Mouse (Mus musculus): ENCODE results near the gene Pbxip1. TPM values are rescaled to one million over a fixed set of nuclear protein-coding genes. Genes with fewer than 3 reads are reported as not detected.

The Pbxip1 gene
- 9.0 TPM for polyA plus RNA-seq (2014; fragmentation: Illumina TruSeq; extraction: RNeasy Lipid Tissue Mini Kit (QIAGEN cat#74804); ENCODE audit: low replicate concordance)

GRCm38 (mm10) chr3:89436176-89437113, at the start of gene Pbxip1:
Gene Pbxip1 (plus strand): TSS chr3:89436706.

GRCm38 (mm10) chr3:89394006-89394893, 42.3 kb upstream of the Pbxip1 start, which contains the start of gene Zbtb7b:
Gene Zbtb7b (minus strand): TSS chr3:89394776.

GRCm38 (mm10) chr3:89402693-89403092, 33.8 kb upstream of the Pbxip1 start, which contains the start of gene Lenep:
Gene Lenep (minus strand): TSS chr3:89402793.

GRCm38 (mm10) chr3:89411490-89412393, 24.8 kb upstream of the Pbxip1 start, which contains the start of gene Flad1:
Gene Flad1 (minus strand): TSS chr3:89411870.

GRCm38 (mm10) chr3:89418170-89418860, 18.2 kb upstream of the Pbxip1 start, which contains the start of the genes Cks1b and Shc1:
Gene Cks1b (minus strand): TSS chr3:89418383.
Gene Shc1 (plus strand): TSS chr3:89418443.

GRCm38 (mm10) chr3:89430171-89431159, 6.0 kb upstream of the Pbxip1 start, which contains the start of gene Pygo2:
Gene Pygo2 (plus strand): TSS chr3:89430214.

GRCm38 (mm10) chr3:89454401-89455177, 18.1 kb downstream of the Pbxip1 start, which contains the start of gene Pmvk:
Gene Pmvk (plus strand): TSS chr3:89454541.

Other genes starting within 250 kb of the Pbxip1 start
- 6.2 TPM for gene Gba, start 233.8 kb upstream of the Pbxip1 start, polyA plus RNA-seq (2014; fragmentation: Illumina TruSeq; extraction: RNeasy Lipid Tissue Mini Kit (QIAGEN cat#74804); ENCODE audit: low replicate concordance)
- gene Thbs3, start 221.5 kb upstream of the Pbxip1 start, polyA plus RNA-seq (2014; fragmentation: Illumina TruSeq; extraction: RNeasy Lipid Tissue Mini Kit (QIAGEN cat#74804); ENCODE audit: low replicate concordance), result not detected
- gene Mtx1, start 209.6 kb upstream of the Pbxip1 start, polyA plus RNA-seq (2014; fragmentation: Illumina TruSeq; extraction: RNeasy Lipid Tissue Mini Kit (QIAGEN cat#74804); ENCODE audit: low replicate concordance), result 19.8 TPM
- 1.3 TPM for gene Muc1, start 207.6 kb upstream of the Pbxip1 start, polyA plus RNA-seq (2014; fragmentation: Illumina TruSeq; extraction: RNeasy Lipid Tissue Mini Kit (QIAGEN cat#74804); ENCODE audit: low replicate concordance)
- 14.1 TPM for gene Krtcap2, start 190.7 kb upstream of the Pbxip1 start, polyA plus RNA-seq (2014; fragmentation: Illumina TruSeq; extraction: RNeasy Lipid Tissue Mini Kit (QIAGEN cat#74804); ENCODE audit: low replicate concordance)
- gene Trim46, start 190.4 kb upstream of the Pbxip1 start, polyA plus RNA-seq (2014; fragmentation: Illumina TruSeq; extraction: RNeasy Lipid Tissue Mini Kit (QIAGEN cat#74804); ENCODE audit: low replicate concordance), result not detected
- not detected for gene Dpm3, start 177.3 kb upstream of the Pbxip1 start, polyA plus RNA-seq (2014; fragmentation: Illumina TruSeq; extraction: RNeasy Lipid Tissue Mini Kit (QIAGEN cat#74804); ENCODE audit: low replicate concordance)
- 11.5 TPM for gene Slc50a1, start 166.1 kb upstream of the Pbxip1 start, polyA plus RNA-seq (2014; fragmentation: Illumina TruSeq; extraction: RNeasy Lipid Tissue Mini Kit (QIAGEN cat#74804); ENCODE audit: low replicate concordance)
- 8.7 TPM for gene Efna1, start 155.6 kb upstream of the Pbxip1 start, polyA plus RNA-seq (2014; fragmentation: Illumina TruSeq; extraction: RNeasy Lipid Tissue Mini Kit (QIAGEN cat#74804); ENCODE audit: low replicate concordance)
- 0.22 TPM for gene Efna3, start 113.7 kb upstream of the Pbxip1 start, polyA plus RNA-seq (2014; fragmentation: Illumina TruSeq; extraction: RNeasy Lipid Tissue Mini Kit (QIAGEN cat#74804); ENCODE audit: low replicate concordance)
- gene Efna4, start 98.7 kb upstream of the Pbxip1 start, polyA plus RNA-seq (2014; fragmentation: Illumina TruSeq; extraction: RNeasy Lipid Tissue Mini Kit (QIAGEN cat#74804); ENCODE audit: low replicate concordance), result not detected
- gene Adam15, start 86.7 kb upstream of the Pbxip1 start, polyA plus RNA-seq (2014; fragmentation: Illumina TruSeq; extraction: RNeasy Lipid Tissue Mini Kit (QIAGEN cat#74804); ENCODE audit: low replicate concordance), result 1.6 TPM
- not detected for gene Dcst2, start 74.7 kb upstream of the Pbxip1 start, polyA plus RNA-seq (2014; fragmentation: Illumina TruSeq; extraction: RNeasy Lipid Tissue Mini Kit (QIAGEN cat#74804); ENCODE audit: low replicate concordance)
- gene Dcst1, start 71.5 kb upstream of the Pbxip1 start, polyA plus RNA-seq (2014; fragmentation: Illumina TruSeq; extraction: RNeasy Lipid Tissue Mini Kit (QIAGEN cat#74804); ENCODE audit: low replicate concordance), result 1.6 TPM
- gene Zbtb7b, start 41.9 kb upstream of the Pbxip1 start, polyA plus RNA-seq (2014; fragmentation: Illumina TruSeq; extraction: RNeasy Lipid Tissue Mini Kit (QIAGEN cat#74804); ENCODE audit: low replicate concordance), result 5.2 TPM
- gene Lenep, start 33.9 kb upstream of the Pbxip1 start, polyA plus RNA-seq (2014; fragmentation: Illumina TruSeq; extraction: RNeasy Lipid Tissue Mini Kit (QIAGEN cat#74804); ENCODE audit: low replicate concordance), result 2.0 TPM
- gene Flad1, start 24.8 kb upstream of the Pbxip1 start, polyA plus RNA-seq (2014; fragmentation: Illumina TruSeq; extraction: RNeasy Lipid Tissue Mini Kit (QIAGEN cat#74804); ENCODE audit: low replicate concordance), result 0.59 TPM
- gene Cks1b, start 18.3 kb upstream of the Pbxip1 start, polyA plus RNA-seq (2014; fragmentation: Illumina TruSeq; extraction: RNeasy Lipid Tissue Mini Kit (QIAGEN cat#74804); ENCODE audit: low replicate concordance), result 5.6 TPM
- 23.1 TPM for gene Shc1, start 18.3 kb upstream of the Pbxip1 start, polyA plus RNA-seq (2014; fragmentation: Illumina TruSeq; extraction: RNeasy Lipid Tissue Mini Kit (QIAGEN cat#74804); ENCODE audit: low replicate concordance)
- gene Pygo2, start 6.5 kb upstream of the Pbxip1 start, polyA plus RNA-seq (2014; fragmentation: Illumina TruSeq; extraction: RNeasy Lipid Tissue Mini Kit (QIAGEN cat#74804); ENCODE audit: low replicate concordance), result 5.2 TPM
- not detected for gene Pmvk, start 17.8 kb downstream of the Pbxip1 start, polyA plus RNA-seq (2014; fragmentation: Illumina TruSeq; extraction: RNeasy Lipid Tissue Mini Kit (QIAGEN cat#74804); ENCODE audit: low replicate concordance)
- 4.5 TPM for gene Kcnn3, start 83.5 kb downstream of the Pbxip1 start, polyA plus RNA-seq (2014; fragmentation: Illumina TruSeq; extraction: RNeasy Lipid Tissue Mini Kit (QIAGEN cat#74804); ENCODE audit: low replicate concordance)

Data from small intestine, adult 10 weeks (tissue).